Mouse (Mus musculus): Measurements from ENCODE around the gene Babam1. TPM values are rescaled to one million over a fixed set of nuclear protein-coding genes. Genes with fewer than 3 reads are reported as not detected.

Gene Babam1
- polyA plus RNA-seq, 1 experiment = 70.5 TPM

DNA sequence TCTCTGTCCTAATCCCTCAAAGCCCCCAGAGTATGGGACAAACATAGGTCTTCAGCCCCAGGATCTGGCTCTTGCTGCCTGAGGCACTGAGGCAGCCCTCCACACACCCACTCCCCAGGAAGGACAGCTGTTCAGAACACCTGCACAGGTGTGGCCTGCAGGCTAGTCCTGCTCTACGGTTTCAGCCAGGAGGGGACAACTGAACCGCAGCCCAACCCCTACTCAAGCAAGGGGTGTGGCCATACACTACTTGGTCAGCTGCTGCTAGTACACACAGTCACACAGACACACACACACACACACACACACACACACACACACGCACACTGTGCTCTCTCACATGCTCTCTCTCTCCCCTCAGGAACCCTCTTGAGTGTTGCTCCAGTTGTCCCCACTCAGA is 12.8 kb upstream of the Babam1 start:
- 72% methylated on average over 3 of the region's 3 CpGs for WGBS
- H3K4me1 ChIP-seq (ENCODE audit: control insufficient read depth, insufficient read depth, low read length) = no peaks in the 10 kb centered on the region; the same call in none of the 2 replicates
- H3K4me3 ChIP-seq (replicated peaks; ENCODE audit: control insufficient read depth, low read depth, low read length) = no peak overlapping the region
- no peak for TF ChIP-seq CTCF (IDR thresholded peaks at IDR 0.05; ENCODE audit: control insufficient read depth, insufficient read depth, low read length)
- no peak for TF ChIP-seq POLR2A (IDR thresholded peaks at IDR 0.05; ENCODE audit: borderline replicate concordance, control insufficient read depth, low read depth, low read length)
- H3K27ac ChIP-seq (ENCODE audit: control insufficient read depth, insufficient read depth, low read depth, low read length, poor library complexity) = no peak overlapping the region; the same call in 1 of the 2 replicates

DNA sequence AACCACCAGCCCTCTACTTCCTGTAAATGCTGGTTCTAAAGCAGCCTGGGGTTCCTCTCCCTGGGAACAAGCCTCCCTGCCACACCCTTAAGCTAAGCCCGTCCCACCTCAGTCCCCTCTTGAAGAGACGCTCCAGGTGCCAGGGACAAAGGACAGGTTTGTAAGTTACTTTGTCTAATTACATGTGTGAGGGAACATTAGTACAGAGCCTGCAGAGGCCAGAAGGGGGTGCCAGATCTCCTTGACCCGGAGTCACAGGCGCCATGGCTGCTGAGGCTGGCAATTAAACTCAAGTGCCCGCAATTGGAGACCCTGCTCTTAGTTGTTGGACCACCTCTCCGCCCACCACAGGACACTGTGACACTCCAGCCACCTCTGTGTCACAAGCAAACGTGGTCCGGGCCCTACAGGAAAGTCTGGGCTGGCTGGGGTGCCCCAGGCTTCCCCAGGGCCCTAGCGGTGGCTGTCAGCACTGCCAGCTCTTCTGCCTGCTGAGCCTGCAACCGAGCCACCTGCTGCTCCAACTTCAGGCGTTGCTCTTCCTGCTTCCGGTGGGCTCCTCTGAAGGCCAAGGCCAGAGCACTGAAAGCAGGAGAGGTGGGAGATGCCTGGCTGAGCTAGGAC is 11.3 kb upstream of the Babam1 start:
- no peak overlapping the region for H3K4me3 ChIP-seq (replicated peaks; ENCODE audit: control insufficient read depth, low read depth, low read length)
- H3K27ac ChIP-seq (ENCODE audit: control insufficient read depth, insufficient read depth, low read depth, low read length, poor library complexity) = no peak overlapping the region
- TF ChIP-seq CTCF (IDR thresholded peaks at IDR 0.05; ENCODE audit: control insufficient read depth, insufficient read depth, low read length) = peak; percentile 14; the same call in 1 of the 2 replicates
- TF ChIP-seq POLR2A (IDR thresholded peaks at IDR 0.05; ENCODE audit: borderline replicate concordance, control insufficient read depth, low read depth, low read length) = no peak
- H3K4me1 ChIP-seq (ENCODE audit: control insufficient read depth, insufficient read depth, low read length) = no peaks in the 10 kb centered on the region; the same call in 1 of the 2 replicates
- WGBS = 83% methylated on average over 12 of the region's 12 CpGs

DNA sequence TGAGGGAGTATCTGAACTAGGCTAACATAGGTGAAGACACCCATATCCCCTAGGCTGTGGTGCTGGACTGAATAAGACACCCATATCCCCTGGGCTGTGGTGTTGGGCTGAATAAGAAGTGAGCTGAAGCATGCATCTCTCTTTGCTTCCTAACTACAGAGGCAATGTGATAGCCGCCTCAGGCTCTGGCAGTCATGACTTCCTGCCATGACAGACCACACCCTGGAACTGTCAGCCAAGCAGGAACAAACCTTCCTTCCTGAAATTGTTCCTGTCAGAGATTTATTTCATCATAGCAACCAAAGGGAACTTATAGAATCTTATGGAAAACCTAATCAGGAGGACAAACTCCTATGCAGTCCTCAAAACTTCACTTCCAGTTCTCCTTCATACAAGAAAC is 8.4 kb upstream of the Babam1 start:
- no peak for TF ChIP-seq CTCF (IDR thresholded peaks at IDR 0.05; ENCODE audit: control insufficient read depth, insufficient read depth, low read length)
- TF ChIP-seq POLR2A (IDR thresholded peaks at IDR 0.05; ENCODE audit: borderline replicate concordance, control insufficient read depth, low read depth, low read length) = no peak
- no peaks in the 10 kb centered on the region; the same call in 1 of the 2 replicates for H3K4me1 ChIP-seq (ENCODE audit: control insufficient read depth, insufficient read depth, low read length)
- WGBS = 16% methylated on average over 1 of the region's 1 CpGs
- no peak overlapping the region for H3K27ac ChIP-seq (ENCODE audit: control insufficient read depth, insufficient read depth, low read depth, low read length, poor library complexity)
- no peak overlapping the region for H3K4me3 ChIP-seq (replicated peaks; ENCODE audit: control insufficient read depth, low read depth, low read length)

DNA sequence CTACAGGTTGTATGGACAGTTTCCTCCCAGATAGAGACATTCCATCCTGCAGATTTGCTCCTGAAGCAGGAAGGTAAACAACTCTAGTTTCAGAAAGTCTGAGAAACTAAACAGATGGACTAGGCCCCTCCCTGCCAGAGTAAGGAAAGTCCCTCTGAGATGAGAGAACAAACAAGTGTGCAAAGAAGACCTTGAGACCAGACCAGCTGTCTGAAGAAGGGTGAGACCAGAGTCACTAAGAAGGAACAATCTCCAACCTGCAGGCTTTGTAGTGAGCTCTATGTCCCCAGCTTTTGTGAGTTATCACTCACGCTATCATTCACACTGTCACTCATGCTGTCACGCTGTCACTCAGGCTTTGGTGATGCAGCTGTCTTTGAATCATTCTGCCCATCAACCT is 5.0 kb upstream of the Babam1 start:
- H3K4me1 ChIP-seq (ENCODE audit: control insufficient read depth, insufficient read depth, low read length) = peaks cover 3% of the 10 kb centered on the region; the same call in 1 of the 2 replicates
- WGBS = 81% methylated on average over 2 of the region's 2 CpGs
- H3K4me3 ChIP-seq (replicated peaks; ENCODE audit: control insufficient read depth, low read depth, low read length) = no peak overlapping the region
- TF ChIP-seq CTCF (IDR thresholded peaks at IDR 0.05; ENCODE audit: control insufficient read depth, insufficient read depth, low read length) = no peak
- TF ChIP-seq POLR2A (IDR thresholded peaks at IDR 0.05; ENCODE audit: borderline replicate concordance, control insufficient read depth, low read depth, low read length) = no peak
- H3K27ac ChIP-seq (ENCODE audit: control insufficient read depth, insufficient read depth, low read depth, low read length, poor library complexity) = no peak overlapping the region

DNA sequence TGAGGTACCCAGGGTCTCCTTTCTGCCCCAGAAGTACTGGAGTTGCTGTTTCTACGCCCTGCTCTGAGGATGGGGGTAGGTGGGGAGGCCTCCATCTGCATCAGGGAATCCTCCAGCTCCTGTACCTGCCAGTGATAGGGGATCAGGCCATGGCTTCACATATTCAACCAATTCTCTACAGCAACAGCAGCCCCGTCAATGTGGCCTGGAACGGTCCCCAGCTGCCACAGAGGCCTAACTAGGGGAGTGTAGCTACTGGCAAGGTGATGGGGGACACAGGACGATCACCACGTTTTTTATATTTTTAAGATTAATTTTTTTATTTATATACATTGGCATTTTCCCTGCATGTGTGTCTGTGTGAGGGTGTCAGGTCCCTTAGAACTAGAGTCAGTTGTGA is 4.3 kb upstream of the Babam1 start:
- Histone ChIP-seq H3K27ac (ENCODE audit: control insufficient read depth, insufficient read depth, low read depth, low read length, poor library complexity) (no peak overlapping the region), H3K4me1 (ENCODE audit: control insufficient read depth, insufficient read depth, low read length) (peaks cover 3% of the 10 kb centered on the region; the same call in 1 of the 2 replicates), H3K4me3 (replicated peaks; ENCODE audit: control insufficient read depth, low read depth, low read length) (no peak overlapping the region)
- 74% methylated on average over 5 of the region's 5 CpGs for WGBS
- TF ChIP-seq POLR2A (IDR thresholded peaks at IDR 0.05; ENCODE audit: borderline replicate concordance, control insufficient read depth, low read depth, low read length) (no peak), CTCF (IDR thresholded peaks at IDR 0.05; ENCODE audit: control insufficient read depth, insufficient read depth, low read length) (no peak)

DNA sequence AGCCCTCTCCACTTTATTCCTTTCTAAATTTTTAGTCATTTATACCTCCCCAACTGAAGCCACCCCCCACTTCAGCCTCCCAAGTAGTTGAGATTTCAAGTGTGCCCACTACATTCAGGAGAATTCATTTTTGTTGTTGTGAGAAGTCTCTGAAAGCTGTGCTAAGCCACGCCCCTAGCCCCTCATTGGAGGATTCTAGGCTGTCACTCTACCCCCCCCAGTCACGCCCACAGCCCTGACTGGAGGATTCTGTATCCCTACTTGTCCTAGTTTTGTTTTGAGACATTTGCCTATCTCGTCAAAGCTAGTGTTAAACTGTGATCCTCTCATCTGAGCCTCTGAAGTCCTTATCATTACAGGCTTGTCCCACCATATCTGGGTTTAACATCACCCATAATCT is 3.8 kb upstream of the Babam1 start:
- H3K4me3 ChIP-seq (replicated peaks; ENCODE audit: control insufficient read depth, low read depth, low read length) = no peak overlapping the region

DNA sequence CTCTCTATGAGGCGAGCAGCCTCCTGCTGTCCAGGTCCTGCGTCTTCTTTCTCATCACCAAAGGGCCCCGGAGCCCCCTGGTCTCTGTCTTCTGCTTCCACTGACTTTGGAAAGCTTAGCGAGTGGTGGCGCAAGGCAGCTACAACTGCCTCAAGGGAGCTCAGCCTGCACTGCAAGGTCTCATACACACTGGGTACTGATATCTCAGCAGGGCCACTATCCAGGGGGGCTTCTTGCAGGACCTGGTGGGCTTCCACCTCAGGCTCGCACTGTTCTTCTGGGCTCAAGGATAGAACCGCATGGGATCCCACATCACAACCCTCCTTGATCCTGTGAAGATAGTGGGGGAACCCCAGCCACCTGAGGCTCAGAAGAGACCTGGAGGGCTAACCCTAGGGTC is 2.2 kb upstream of the Babam1 start:
- no peak for TF ChIP-seq POLR2A (IDR thresholded peaks at IDR 0.05; ENCODE audit: borderline replicate concordance, control insufficient read depth, low read depth, low read length)
- no peak for TF ChIP-seq CTCF (IDR thresholded peaks at IDR 0.05; ENCODE audit: control insufficient read depth, insufficient read depth, low read length)
- peaks cover 3% of the 10 kb centered on the region; the same call in 1 of the 2 replicates for H3K4me1 ChIP-seq (ENCODE audit: control insufficient read depth, insufficient read depth, low read length)
- 81% methylated on average over 7 of the region's 7 CpGs for WGBS
- H3K27ac ChIP-seq (ENCODE audit: control insufficient read depth, insufficient read depth, low read depth, low read length, poor library complexity) = no peak overlapping the region
- H3K4me3 ChIP-seq (replicated peaks; ENCODE audit: control insufficient read depth, low read depth, low read length) = no peak overlapping the region

More for the DNA sequence above, 3.8 kb upstream of the Babam1 start:
- Histone ChIP-seq H3K4me1 (ENCODE audit: control insufficient read depth, insufficient read depth, low read length) (peaks cover 3% of the 10 kb centered on the region; the same call in 1 of the 2 replicates), H3K27ac (ENCODE audit: control insufficient read depth, insufficient read depth, low read depth, low read length, poor library complexity) (no peak overlapping the region)
- no peak for TF ChIP-seq CTCF (IDR thresholded peaks at IDR 0.05; ENCODE audit: control insufficient read depth, insufficient read depth, low read length)
- TF ChIP-seq POLR2A (IDR thresholded peaks at IDR 0.05; ENCODE audit: borderline replicate concordance, control insufficient read depth, low read depth, low read length) = no peak
- WGBS = 40% methylated on average over 3 of the region's 3 CpGs

DNA sequence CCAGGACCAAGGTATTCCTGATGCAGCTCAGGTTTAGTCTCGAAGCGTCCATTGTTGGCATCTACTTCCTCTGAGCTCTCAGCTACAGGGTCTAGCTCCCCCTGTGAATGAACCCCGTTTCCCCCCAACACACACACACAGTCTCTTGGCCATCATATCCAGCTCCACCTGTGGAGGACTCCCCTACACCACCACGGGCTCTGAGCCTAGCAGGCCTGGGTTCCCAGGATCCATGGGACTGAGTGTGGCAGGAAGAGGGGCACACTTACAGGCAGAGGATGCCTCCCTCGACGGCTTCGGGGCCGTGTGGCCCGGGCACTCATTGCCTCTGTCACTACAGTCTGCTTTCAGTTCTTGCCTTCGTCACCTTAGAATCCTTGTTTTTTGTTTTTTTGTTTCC is 1.6 kb upstream of the Babam1 start:
- TF ChIP-seq POLR2A (IDR thresholded peaks at IDR 0.05; ENCODE audit: borderline replicate concordance, control insufficient read depth, low read depth, low read length) (no peak), CTCF (IDR thresholded peaks at IDR 0.05; ENCODE audit: control insufficient read depth, insufficient read depth, low read length) (no peak)
- no peak overlapping the region for H3K27ac ChIP-seq (ENCODE audit: control insufficient read depth, insufficient read depth, low read depth, low read length, poor library complexity)
- H3K4me1 ChIP-seq (ENCODE audit: control insufficient read depth, insufficient read depth, low read length) = peaks cover 3% of the 10 kb centered on the region; the same call in 1 of the 2 replicates
- H3K4me3 ChIP-seq (replicated peaks; ENCODE audit: control insufficient read depth, low read depth, low read length) = no peak overlapping the region
- WGBS = 77% methylated on average over 10 of the region's 10 CpGs
